Mouse (Mus musculus) lung, postnatal 36 days (tissue): ENCODE data around the gene Unc93b1.
A peak's percentile ranks its signal among the peaks of the same experiment; 100 is the strongest.
"Not testable (repeated sequence)": the region's sequence is repeated elsewhere in the genome, so short reads cannot be mapped to it uniquely, and the experiment has no call there.

ENCODE experiments used
- DNase-seq: peaks from one replicate; pipeline ENCODE4 v3.0.0; 2022; ENCODE audit warnings: mixed read lengths

Gene Unc93b1

DNA sequence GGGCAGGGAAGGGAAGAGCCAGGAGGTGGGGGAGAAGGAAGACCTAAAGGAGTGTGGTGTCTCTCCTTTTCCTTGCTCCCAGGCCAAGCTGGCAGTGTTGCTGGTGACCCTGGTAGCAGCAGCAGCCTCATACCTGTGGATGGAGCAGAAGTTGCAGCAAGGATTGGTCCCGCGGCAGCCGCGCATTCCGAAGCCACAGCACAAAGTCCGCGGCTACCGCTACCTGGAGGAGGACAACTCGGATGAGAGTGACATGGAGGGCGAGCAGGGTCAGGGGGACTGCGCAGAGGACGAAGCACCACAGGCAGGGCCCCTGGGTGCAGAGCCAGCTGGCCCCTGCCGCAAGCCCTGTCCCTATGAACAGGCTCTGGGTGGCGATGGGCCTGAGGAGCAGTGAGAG lies 13.6 kb downstream of the Unc93b1 start:
- no peak for DNase-seq

DNA sequence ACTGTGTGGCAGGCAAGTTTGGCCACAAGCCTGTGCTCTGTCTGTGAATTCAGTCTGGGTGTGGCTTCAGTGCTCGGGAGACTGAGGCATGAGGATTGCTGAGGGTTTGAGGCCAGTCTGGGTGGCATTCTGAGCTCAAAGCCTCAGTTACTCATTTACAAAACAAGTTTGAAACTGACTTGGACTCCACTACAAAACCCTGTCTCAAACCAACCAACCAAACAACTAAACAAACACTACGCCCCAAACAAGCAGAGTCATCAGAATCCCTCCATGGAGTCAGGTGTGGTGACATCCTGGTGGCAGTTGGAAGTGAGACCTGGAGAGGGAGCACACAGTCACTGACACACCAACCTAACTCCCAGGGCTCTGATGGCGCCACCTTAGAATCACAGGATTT lies 15.3 kb downstream of the Unc93b1 start:
- no peak for DNase-seq

DNA sequence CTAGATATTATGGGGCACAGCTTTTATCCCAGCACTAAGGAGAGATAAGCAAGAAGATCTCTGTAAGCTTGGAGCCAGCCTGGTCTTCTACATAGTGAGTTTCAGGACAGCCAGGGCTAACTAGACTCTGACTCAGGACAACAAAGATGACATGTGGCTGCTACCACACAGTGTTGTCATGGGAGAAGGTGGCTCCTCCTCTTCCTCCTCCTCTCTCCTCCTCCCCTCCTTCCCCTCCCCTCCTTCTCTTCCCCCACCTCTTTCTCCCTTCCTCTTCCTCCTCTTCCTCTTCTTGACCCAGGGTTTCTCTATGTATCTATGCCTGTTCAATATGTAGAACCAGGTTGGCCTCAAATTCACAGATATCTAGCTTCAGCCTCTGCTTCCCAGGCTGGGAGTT lies 16.5 kb downstream of the Unc93b1 start:
- DNase-seq: no peak

DNA sequence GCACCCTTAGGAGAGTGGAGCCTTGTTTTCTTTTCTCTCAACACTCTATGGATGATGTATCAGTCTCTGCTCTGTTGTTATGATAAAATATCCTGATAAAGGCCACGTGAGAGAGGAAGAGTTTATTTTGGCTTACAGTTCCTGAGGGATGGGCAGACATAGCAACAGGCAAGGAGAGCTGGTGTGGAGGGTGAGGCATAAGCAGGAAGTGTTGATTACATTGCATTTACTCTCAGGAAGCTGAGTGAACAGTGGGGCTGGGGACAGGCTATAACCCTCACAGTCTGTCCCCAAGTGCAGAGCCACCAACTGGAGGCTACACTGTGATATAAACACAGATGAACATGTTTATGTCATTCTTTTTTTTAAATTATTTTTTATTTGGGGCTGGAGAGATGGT lies 17.1 kb downstream of the Unc93b1 start:
- peak; percentile 26 for DNase-seq

DNA sequence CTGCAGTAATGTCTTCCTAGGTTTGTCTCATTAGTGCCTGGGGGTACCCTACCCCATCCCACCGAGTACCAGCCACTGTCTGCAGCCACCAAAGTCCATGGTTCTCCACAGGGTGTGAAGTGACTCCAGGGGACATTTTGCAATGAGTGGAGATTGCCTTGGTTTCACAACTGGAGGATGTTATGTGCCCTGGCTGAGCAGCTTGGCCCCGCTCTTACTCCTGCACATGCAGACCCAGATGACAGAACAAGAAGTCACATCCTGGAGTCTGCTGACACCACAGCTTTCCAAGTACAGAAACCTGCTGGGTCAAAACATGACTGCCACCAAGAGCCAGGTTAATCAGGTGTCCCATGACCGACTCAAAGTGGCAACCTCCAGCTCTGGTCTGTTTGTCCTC lies 20.0 kb downstream of the Unc93b1 start:
- no peak for DNase-seq

DNA sequence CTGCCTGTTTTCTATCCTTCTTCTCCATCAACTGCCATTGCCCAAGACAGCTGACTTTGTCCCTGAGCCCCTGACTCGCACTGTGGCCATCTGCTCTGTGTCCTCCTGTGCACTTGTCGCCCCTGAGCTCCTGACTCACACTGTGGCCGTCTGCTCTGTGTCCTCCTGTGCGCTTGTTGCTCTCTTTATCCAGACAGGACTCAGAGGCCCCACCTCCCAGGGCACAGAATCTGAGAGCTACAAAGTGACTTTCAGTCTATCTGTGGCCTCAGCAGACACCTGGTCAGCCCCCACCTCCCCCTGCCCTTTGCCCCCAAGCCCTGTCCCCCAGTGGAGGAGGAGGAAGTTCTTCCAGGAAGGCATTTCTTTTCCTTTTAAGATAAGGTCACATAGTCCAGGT lies 20.8 kb downstream of the Unc93b1 start:
- DNase-seq: no peak

DNA sequence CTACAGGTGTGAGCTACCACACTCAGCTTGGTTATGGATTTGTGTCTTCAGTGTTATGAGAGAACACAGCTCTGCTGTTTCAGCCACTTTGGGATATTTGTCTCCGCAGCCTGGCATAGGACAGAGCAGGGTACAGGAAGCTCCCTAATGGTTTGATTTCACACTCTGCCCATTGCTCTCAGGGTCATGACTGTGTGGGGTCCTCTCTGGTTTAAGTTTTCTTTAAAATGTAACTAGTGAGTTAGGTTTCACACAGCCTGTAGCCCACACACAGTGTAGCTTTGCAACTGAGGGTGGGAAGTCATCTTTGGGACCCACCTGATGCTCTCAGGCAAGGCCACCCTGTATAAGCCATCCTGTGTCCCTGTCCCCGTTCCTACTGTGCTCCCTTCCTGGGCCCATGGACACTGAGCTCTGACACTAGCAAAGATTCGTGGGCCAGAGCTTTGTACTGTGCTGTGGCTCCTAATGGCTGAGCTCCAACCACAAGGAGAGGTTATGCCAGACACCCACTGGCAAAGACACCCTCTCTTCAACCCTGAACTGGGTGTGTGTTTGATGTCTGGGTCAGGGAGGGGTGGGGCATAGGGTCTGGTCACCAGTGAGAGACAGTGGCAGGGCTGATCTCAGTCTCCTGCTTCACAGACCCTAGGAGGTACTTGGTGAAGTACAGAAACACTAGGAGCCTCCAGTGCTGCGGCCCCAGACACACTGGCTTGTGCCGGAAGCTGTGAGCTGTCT lies 22.5 kb downstream of the Unc93b1 start:
- not testable (repeated sequence) for DNase-seq

DNA sequence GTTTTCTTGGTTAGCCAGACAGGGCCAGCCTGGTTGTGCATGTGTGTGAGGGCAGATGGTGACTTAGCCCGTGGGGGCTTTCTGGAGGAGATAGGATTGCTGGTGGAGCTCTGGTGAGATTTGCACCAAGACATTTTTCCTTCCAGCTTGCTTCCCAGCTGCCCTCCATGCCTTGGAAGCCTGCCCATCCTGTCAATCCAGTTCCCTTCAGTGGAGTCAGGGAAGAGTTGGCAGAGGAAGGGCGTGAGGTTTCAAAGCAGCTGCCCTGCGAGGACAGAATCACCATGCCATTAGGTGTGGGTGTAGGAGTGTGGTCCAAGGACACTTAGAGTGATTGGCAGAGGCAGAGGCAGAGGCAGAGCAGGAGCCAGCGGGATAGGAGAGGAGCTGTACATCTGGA lies 23.5 kb downstream of the Unc93b1 start, which contains the start of gene Aldh3b3:
Gene Aldh3b3 (plus strand): TSS at position 176 of the 400 bp plus-strand sequence.
- no peak for DNase-seq

DNA sequence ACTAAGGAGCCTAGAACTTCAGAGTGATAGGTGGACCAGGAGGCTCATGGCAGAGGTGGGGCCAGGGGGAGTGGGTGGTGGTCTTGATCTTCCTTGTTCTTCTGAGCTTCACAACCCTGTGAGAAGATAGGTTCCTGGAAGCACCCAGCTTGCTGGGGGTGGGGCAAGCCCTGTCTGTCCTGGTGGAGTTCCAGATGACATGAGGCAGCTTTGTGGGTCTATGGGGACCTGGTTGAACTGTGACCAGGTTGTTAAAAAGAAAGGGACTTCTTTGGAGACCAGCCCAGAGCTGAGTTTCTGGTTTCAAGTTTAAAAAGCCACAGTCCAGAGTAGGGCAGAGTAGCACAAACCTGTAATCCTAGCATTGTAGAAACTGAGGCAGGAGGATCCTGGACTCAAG lies 24.0 kb downstream of the Unc93b1 start:
- no peak for DNase-seq

DNA sequence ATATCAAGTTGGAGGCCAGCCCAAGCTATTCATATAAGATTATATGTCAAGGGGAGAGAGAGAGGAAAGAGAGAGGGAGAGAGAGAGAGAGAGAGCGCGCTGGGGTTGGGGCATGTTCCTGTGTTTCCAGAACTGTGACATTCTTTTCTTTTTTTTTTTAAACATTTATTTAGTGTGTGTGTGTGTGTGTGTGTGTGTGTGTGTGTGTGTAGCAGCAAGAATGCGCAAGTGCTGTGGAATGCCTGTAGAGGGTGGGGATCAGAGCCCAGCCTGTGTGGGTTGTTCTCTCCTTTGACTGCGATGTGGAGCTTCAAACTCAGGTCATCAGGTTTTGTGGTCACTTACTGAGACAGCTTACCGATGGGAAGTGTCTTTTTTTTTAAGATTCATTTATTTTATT lies 25.2 kb downstream of the Unc93b1 start:
- DNase-seq: peak; percentile 53

DNA sequence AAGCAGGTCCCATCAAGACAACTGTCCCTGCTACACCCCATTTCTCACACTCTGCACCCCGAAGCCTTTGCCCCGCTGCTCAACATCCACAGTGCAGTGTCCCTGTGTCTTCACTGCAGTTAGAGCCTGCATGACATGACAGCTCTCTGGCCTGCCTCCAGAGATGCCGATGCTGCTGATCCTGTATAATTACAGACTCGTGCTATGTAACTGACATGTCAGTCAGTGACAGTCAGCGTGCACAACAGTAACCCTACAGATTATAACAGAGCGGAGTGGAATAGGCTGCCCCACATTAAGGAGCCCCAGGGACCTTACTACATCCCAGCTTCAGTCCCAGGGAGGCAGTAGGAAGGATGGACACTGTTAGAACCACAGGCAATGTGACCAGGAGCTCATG lies 26.8 kb downstream of the Unc93b1 start:
- not testable (repeated sequence) for DNase-seq

DNA sequence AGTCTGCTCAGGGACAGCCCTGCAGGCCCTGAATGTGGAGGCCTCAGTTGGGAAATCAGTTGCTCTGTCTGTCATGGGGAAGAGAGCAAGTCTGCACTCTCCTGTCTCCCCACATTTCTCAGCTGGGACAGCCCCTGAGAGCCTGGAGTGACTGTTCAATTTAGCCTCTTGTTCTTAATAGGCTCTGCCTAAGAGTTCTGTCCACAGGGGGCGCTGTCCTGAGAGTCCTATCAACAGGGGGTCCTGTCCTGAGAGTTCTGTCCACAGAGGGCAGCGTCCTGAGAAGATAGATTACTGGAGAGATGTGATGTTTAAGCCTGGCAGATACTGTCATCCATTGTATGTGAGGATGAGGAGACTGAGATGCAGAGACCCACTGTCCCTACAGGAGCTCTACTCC lies 27.5 kb downstream of the Unc93b1 start:
- peak; percentile 64 for DNase-seq

DNA sequence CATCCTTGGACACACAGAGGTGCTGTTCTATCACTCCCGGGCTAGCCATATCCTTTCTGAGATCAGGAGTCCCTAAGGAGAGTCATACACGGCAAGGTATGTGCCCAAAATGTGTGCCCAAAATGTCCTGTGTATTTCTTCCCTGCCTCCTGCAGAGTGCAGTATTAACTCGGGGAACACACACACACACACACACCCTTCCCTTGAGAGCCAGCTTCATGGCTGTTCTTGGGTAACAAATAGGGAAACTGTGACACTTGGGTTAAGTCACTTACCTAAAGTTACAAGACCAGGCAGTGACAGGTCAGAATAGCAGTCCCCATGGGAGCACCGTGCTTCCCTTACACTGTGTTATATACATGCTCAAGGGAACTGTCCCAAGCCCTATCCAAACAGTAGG lies 29.0 kb downstream of the Unc93b1 start:
- DNase-seq: no peak

DNA sequence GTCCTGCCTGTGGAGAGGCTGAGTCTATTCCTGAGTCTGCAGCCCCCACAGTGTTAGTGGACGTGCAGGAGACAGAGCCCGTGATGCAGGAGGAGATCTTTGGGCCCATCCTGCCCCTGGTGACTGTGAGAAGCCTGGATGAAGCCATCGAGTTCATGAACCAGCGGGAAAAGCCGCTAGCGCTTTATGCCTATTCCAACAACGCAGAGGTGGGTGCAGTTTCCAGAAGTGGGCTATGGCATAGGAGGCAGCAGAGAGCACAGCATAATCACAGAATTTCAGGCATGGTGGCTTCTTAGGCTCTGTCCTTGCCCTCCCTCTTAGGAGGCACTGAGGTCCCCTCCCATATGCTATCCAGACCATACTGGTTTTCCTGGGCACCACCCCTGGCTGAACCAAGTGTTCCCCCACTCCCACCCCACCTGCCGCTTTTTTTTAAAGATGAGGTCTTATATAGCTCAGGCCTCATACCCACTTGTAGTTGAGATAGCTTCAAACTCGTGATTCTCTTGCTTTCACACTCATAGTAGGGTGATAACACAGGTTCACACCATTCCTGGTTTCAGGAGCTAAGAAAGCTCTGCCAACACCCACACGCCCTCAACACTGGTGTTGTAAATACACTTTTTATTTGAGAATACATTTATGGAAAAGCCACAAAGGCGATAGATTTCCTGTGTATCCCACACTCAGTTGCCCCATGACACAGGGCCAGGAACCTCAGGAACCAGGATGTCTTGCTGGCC lies 31.5 kb downstream of the Unc93b1 start:
- no peak for DNase-seq

DNA sequence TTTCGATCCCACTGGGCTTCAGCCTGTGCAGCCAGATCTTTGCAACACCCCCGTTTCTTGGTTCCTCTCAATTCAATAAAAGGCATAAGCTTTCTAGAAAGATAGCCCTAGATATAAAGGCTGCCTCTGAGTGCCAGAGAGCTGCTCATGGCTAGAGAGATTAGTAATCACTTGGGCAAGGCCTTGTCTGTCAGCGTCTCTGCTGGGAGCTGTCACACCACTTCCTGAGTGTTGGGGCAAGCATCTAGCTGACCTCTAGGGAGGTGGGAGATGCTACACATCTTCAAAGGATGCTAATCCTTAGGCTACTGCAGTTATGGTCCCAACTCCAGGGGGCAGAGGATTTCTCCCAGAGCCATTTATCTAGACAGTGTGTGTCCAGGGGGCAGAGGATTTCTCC lies 32.3 kb downstream of the Unc93b1 start:
- no peak for DNase-seq

DNA sequence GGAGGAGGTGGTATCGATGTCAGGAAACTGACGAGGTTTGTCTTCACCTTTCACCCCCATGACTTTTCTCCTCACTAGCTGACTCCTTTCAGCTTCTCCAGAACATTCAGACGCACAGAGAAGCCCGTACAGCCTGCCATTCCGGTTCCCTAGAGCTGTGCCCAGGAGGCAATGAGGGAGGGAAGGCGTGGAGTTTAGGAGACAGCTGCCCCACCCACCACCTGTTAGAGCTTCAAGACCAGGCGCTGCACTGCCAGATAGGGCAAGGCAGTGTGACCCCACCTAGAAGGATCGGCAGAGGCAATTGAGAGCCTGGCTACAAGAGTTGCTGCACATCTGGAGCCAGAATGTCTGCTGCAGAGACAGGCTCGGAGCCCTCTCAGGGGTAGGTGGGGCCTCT lies 37.2 kb downstream of the Unc93b1 start, which contains the start of gene Aldh3b2:
Gene Aldh3b2 (plus strand): TSS at position 100 of the 400 bp plus-strand sequence.
- DNase-seq: peak; percentile 55

DNA sequence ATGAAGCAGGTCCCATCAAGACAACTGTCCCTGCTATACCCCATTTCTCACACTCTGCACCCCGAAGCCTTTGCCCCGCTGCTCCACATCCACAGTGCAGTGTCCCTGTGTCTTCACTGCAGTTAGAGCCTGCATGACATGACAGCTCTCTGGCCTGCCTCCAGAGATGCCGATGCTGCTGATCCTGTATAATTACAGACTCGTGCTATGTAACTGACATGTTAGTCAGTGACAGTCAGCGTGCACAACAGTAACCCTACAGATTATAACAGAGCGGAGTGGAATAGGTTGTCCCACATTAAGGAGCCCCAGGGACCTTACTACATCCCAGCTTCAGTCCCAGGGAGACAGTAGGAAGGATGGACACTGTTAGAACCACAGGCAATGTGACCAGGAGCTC lies 39.6 kb downstream of the Unc93b1 start:
- not testable (repeated sequence) for DNase-seq

DNA sequence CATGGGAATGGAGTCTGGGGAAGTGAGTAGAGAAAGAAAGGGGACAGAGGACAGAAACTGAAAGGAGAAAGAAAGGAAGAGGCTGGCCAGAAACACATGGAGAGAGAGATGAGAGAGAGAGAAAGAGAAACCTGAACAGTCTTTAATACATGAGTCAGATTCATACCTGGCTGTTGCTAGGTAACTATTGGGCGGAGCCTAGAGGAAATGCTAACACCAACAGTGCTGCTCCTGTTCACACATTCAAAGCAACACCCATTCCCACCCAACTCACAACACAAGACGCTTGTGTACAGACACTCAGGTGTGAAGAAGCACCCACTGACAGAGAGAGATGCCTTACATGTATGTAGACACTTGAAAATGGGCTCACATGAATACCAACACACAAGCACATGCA lies 40.9 kb downstream of the Unc93b1 start:
- peak; percentile 52 for DNase-seq

DNA sequence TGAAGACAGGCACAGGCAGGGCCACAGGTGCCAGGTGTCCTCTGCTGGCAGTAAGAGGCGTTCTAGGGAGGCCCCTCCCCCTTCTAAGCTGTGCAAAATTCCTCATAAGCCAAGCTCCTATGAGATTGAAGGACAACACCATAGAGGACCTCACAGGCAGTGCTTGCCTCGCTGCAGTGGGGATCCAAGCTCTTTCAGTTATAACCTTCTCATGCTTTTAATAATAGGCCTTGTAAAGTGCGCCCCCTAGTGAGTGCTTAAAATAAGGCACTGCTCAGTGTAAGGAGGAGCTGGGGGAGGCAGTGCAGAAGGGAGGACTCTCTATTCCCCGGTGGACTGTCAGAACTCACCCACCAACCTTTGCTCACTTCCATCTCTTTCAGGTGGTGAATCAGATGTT lies 45.3 kb downstream of the Unc93b1 start:
- peak; percentile 96 for DNase-seq

DNA sequence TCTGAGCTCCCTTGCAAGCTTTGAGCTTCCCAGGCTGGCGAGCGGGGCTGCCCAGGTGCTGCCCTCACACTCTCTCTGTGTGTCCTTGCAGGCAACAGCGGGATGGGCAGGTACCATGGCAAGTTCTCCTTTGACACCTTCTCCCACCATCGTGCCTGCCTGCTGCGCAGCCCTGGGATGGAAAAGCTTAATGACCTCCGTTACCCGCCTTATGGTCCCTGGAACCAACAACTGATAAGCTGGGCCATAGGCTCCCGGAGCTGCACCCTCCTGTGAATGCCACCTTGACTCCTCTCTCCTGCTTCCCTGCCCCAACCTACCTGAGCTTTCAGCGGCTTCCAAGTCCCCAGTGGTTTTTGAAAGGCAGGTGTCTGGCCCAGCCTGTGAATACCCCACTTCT lies 45.9 kb downstream of the Unc93b1 start:
- DNase-seq: no peak

DNA sequence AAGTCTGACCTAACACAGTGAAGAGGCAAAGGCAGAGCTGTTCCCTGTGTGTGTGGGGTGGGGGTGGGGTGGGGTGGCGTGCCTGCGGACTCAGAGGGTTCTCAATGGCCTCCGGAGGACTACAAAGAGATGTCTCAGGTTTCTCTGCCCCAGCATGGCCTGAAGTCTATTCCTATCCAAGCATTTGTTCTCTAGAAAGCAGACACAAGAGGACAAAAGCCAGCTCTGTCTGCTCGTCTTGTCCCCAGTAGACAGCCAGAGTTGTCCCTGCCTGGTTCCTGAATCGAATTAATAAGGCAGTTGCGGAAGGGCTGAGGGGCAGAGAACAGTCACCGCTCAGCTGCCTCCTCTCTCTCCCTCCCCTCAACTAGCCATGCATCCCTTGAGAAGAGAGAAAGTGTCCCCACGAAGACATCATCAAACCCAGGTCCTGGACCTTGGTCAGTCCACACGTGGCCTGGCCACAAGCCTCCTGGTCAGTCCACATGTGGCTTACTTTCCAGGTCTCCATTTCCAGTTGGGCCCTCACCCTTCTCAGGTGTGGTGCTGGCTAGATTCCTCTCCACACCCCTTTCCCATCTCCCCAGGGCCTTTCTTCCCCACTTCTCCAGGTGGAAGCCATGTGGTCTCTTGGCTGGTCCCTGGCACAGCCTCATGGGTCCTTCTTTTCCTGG lies 48.7 kb downstream of the Unc93b1 start:
- DNase-seq: no peak

DNA sequence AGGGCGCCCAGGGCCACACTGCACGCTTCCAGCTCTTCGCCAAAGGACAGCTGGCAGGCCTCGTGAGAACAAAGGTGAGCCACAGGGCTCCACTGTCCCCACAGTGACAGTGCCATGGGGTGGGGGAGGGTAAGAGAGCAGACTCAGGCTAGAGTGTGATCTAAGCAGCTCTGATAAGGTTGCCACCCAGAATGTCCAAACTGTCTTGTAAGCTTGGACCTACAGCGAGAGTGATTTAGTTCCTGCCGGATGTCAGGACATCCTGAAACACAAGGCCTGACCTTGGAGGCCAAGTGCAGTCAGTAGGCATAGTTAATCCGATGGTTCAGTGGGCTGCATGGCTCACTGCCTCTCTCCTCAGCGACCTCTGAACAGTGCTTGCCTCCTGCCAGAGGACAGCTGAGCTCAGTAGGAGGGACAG lies 50.3 kb downstream of the Unc93b1 start:
- DNase-seq: peak; percentile 69

DNA sequence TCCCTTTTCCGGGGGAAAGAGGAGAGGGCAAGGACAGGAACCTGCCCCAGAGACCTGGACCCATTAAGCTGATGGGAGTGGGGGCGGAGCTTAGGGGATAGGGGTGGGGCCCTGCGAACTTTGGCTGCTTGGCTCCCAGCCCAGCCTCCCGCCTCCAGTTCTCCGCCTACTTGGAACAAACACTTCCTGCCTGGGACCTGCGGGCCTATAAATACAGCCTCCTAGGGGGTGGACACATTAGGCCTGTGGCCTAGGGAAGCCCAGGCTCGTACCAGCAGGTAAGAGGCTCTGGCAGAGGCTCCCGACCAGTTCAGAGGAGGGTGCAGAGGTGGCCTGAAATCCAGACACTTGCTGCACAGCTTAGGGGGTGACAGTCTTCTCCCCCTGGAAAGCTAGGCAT lies 51.3 kb downstream of the Unc93b1 start, which contains the start of gene Acy3:
Gene Acy3 (plus strand): TSS at position 237 of the 400 bp plus-strand sequence.
- peak; percentile 90 for DNase-seq

DNA sequence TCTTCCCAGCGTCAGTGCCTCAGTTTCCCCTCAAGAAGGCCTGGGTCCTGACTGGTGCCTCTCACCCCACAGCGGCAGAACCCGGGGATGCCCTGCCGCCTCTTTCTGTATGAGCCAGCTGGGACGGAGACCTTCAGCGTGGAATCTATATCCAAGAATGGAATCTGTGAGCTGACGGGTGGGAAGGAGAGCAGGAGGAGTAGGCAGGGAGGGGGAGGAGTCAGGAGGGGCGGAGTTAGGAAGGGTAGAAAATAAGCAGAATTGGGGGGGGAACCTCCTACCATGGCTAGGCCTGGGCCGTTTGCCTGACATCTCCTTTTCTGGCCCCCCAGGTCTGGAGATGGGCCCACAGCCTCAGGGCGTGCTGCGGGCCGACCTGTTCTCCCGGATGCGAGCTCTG lies 53.1 kb downstream of the Unc93b1 start:
- no peak for DNase-seq
